Mouse (Mus musculus): ENCODE data around the gene Rprml. TPM values are rescaled to one million over a fixed set of nuclear protein-coding genes. Genes with fewer than 3 reads are reported as not detected.
A peak's percentile ranks its signal among the peaks of the same experiment; 100 is the strongest.

The Rprml gene
- polyA plus RNA-seq, 1 experiment from 2014 or later = 0.19 TPM

DNA sequence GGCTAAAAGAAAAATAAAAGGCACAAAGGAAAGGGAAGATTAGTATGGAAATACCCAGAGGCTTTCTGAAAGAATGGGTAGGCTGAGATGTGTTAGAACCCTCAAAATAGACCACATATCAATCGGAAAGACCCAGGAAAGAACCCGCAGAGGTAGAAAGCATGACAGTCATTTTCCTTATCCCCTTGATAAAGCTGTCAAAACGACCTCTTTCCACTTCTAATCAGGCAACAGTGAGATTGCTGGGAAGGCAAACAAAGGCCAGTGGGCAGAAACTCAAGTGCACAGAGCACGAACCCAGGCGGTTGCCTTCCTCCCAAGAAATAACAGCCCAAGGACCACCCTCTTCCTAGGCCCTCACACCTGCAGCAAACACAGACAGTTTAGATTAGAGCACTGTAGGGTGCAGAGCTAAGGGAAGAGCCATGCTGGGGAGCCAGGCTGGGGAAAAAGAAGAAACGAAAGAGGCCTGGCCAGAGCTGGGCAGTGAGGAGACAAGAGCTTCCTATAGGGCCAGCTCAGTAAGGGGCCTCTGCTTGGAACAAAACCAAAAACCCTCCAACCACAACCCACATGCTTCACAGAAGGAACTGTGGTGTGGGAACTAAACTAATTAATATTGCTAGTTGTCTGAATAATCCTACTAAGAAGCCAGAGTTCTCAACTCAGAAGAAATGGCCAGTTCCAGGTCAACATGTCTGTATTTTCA, 39.1 kb downstream of the Rprml start:
- Histone ChIP-seq H3K27ac (ENCODE audit: low read length) (no peak overlapping the region), H3K36me3 (ENCODE audit: insufficient read depth, low read length) (peaks cover 28% of the 10 kb centered on the region)

DNA sequence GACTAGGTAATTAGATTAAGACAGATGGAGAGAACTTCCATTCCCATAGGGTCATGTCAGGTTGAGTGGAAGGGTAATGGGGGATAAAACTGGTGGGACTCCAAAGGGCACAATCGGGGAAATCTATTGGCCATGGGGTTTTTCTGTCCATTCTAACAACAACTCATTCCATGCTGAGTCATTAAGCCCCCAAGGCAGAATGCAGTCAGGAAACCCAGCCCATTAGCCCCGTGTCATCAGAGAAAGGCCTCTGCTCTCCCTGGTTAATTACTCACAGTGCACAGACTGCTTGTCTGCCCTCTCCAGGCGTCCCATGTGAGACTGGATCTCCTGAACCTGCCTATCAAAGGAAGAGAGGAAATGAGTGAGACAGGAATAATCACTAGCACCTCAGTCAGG, 39.6 kb downstream of the Rprml start:
- Histone ChIP-seq H3K4me1 (ENCODE audit: insufficient read depth, low read depth, low read length) (no peaks in the 10 kb centered on the region), H3K4me3 (ENCODE audit: low read depth, low read length) (no peak overlapping the region), H3K9me3 (ENCODE audit: low read length) (no peaks in the 10 kb centered on the region), H3K36me3 (ENCODE audit: insufficient read depth, low read length) (peaks cover 22% of the 10 kb centered on the region), H3K27me3 (replicated peaks; ENCODE audit: insufficient read depth, low read length) (no peaks in the 10 kb centered on the region), H3K9ac (replicated peaks; ENCODE audit: low read depth) (no peak overlapping the region), H3K27ac (ENCODE audit: low read length) (no peak overlapping the region), H3K4me2 (replicated peaks; ENCODE audit: low read depth, low read length) (no peak overlapping the region)
- 40% methylated on average over 3 of the region's 3 CpGs for WGBS
- ATAC-seq (no peak), DNase-seq (ENCODE audit: low spot score) (no peak)
- TF ChIP-seq EP300 (IDR thresholded peaks at IDR 0.05) (no peak), CTCF (IDR thresholded peaks at IDR 0.05) (no peak)

More for the DNA sequence above, 39.1 kb downstream of the Rprml start:
- Histone ChIP-seq H3K9me3 (ENCODE audit: low read length) (no peaks in the 10 kb centered on the region), H3K27me3 (replicated peaks; ENCODE audit: insufficient read depth, low read length) (no peaks in the 10 kb centered on the region), H3K4me3 (ENCODE audit: low read depth, low read length) (no peak overlapping the region), H3K4me2 (replicated peaks; ENCODE audit: low read depth, low read length) (no peak overlapping the region), H3K9ac (replicated peaks; ENCODE audit: low read depth) (no peak overlapping the region), H3K4me1 (ENCODE audit: insufficient read depth, low read depth, low read length) (no peaks in the 10 kb centered on the region)
- no peak for ATAC-seq
- 58% methylated on average over 6 of the region's 6 CpGs for WGBS
- TF ChIP-seq CTCF (IDR thresholded peaks at IDR 0.05) (no peak), EP300 (IDR thresholded peaks at IDR 0.05) (no peak)
- DNase-seq (ENCODE audit: low spot score) = no peak

DNA sequence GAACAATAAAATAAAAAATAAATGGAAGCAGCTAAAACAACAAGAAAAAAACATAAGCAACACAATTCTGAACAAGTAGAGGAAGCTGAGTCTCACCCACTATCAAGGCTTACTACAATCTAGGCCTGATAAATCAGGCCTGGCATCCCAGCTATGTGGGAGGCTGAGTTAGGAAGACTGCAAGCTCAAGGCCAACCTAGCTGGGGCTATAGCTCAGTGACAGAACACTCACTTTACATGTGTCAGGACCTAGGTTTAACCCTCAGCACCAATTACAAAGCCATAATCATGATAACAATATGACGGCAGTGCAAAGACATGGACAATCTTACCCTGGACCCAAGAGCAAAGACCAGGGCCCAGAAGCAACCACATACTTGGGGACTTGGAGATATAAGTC, 41.7 kb downstream of the Rprml start:
- H3K27ac ChIP-seq (ENCODE audit: low read length) = no peak overlapping the region
- no peaks in the 10 kb centered on the region for H3K9me3 ChIP-seq (ENCODE audit: low read length)
- DNase-seq (ENCODE audit: low spot score) (no peak), ATAC-seq (no peak)
- TF ChIP-seq CTCF (IDR thresholded peaks at IDR 0.05) = no peak
- TF ChIP-seq EP300 (IDR thresholded peaks at IDR 0.05) = no peak
- no peak overlapping the region for H3K4me2 ChIP-seq (replicated peaks; ENCODE audit: low read depth, low read length)
- H3K9ac ChIP-seq (replicated peaks; ENCODE audit: low read depth) = no peak overlapping the region
- peaks cover 13% of the 10 kb centered on the region for H3K36me3 ChIP-seq (ENCODE audit: insufficient read depth, low read length)
- 94% methylated on average over 1 of the region's 1 CpGs for WGBS
- H3K4me3 ChIP-seq (ENCODE audit: low read depth, low read length) = no peak overlapping the region
- H3K4me1 ChIP-seq (ENCODE audit: insufficient read depth, low read depth, low read length) = no peaks in the 10 kb centered on the region
- no peaks in the 10 kb centered on the region for H3K27me3 ChIP-seq (replicated peaks; ENCODE audit: insufficient read depth, low read length)

- ATAC-seq (no peak), DNase-seq (ENCODE audit: low spot score) (no peak)
- Histone ChIP-seq H3K36me3 (ENCODE audit: insufficient read depth, low read length) (no peaks in the 10 kb centered on the region), H3K4me3 (ENCODE audit: low read depth, low read length) (no peak overlapping the region), H3K4me2 (replicated peaks; ENCODE audit: low read depth, low read length) (no peak overlapping the region), H3K4me1 (ENCODE audit: insufficient read depth, low read depth, low read length) (no peaks in the 10 kb centered on the region), H3K27ac (ENCODE audit: low read length) (no peak overlapping the region), H3K9me3 (ENCODE audit: low read length) (no peaks in the 10 kb centered on the region), H3K27me3 (replicated peaks; ENCODE audit: insufficient read depth, low read length) (no peaks in the 10 kb centered on the region), H3K9ac (replicated peaks; ENCODE audit: low read depth) (no peak overlapping the region)
- 76% methylated on average over 1 of the region's 1 CpGs for WGBS
- no peak for TF ChIP-seq EP300 (IDR thresholded peaks at IDR 0.05)
- no peak for TF ChIP-seq CTCF (IDR thresholded peaks at IDR 0.05)
Observed at GRCm38 (mm10) chr11:103693241-103693640, 43.9 kb downstream of the Rprml start.

- H3K4me3 ChIP-seq (ENCODE audit: low read depth, low read length) = peak overlapping the region; percentile 94
- no peaks in the 10 kb centered on the region for H3K36me3 ChIP-seq (ENCODE audit: insufficient read depth, low read length)
- TF ChIP-seq EP300 (IDR thresholded peaks at IDR 0.05) = no peak
- peak; percentile 40 for TF ChIP-seq CTCF (IDR thresholded peaks at IDR 0.05)
- under 1% methylated on average over 18 of the region's 18 CpGs for WGBS
- peak overlapping the region; percentile 92 for H3K9ac ChIP-seq (replicated peaks; ENCODE audit: low read depth)
- DNase-seq (ENCODE audit: low spot score) = peak; percentile 70
- peak overlapping the region; percentile 68 for H3K4me2 ChIP-seq (replicated peaks; ENCODE audit: low read depth, low read length)
- H3K27me3 ChIP-seq (replicated peaks; ENCODE audit: insufficient read depth, low read length) = no peaks in the 10 kb centered on the region
- peak overlapping the region; percentile 98 for H3K27ac ChIP-seq (ENCODE audit: low read length)
- no peaks in the 10 kb centered on the region for H3K4me1 ChIP-seq (ENCODE audit: insufficient read depth, low read depth, low read length)
- no peaks in the 10 kb centered on the region for H3K9me3 ChIP-seq (ENCODE audit: low read length)
- peak; percentile 59 for ATAC-seq
Observed at GRCm38 (mm10) chr11:103696851-103697564, 47.6 kb downstream of the Rprml start.

- TF ChIP-seq CTCF (IDR thresholded peaks at IDR 0.05) (no peak; the same call in 1 of the 2 replicates), EP300 (IDR thresholded peaks at IDR 0.05) (peak; percentile 79)
- Histone ChIP-seq H3K27me3 (replicated peaks; ENCODE audit: insufficient read depth, low read length) (no peaks in the 10 kb centered on the region), H3K4me2 (replicated peaks; ENCODE audit: low read depth, low read length) (peak within 1 kb of the TSS; percentile 68), H3K9ac (replicated peaks; ENCODE audit: low read depth) (peak within 1 kb of the TSS; percentile 92), H3K4me1 (ENCODE audit: insufficient read depth, low read depth, low read length) (no peaks in the 10 kb centered on the region), H3K9me3 (ENCODE audit: low read length) (no peaks in the 10 kb centered on the region), H3K4me3 (ENCODE audit: low read depth, low read length) (peak within 1 kb of the TSS; percentile 94), H3K27ac (ENCODE audit: low read length) (peak within 1 kb of the TSS; percentile 98), H3K36me3 (ENCODE audit: insufficient read depth, low read length) (no peaks in the 10 kb centered on the region)
- under 1% methylated on average over 55 of the region's 57 CpGs for WGBS
- DNase-seq (ENCODE audit: low spot score) = peak; percentile 95
- peak; percentile 97 for ATAC-seq
Observed at GRCm38 (mm10) chr11:103697565-103698176, 48.3 kb downstream of the Rprml start, which contains the start of gene Gosr2. Gosr2 (minus strand) TSS chr11:103697898.
